Mouse (Mus musculus) hindbrain, embryonic 13.5 days (tissue): Measurements from ENCODE around the gene Edem3. TPM values are rescaled to one million over a fixed set of nuclear protein-coding genes. Genes with fewer than 3 reads are reported as not detected.

Experiments
- ATAC-seq: fragments of 200-750 bp; cut with Nextera tagmentation; 2 replicates; pipeline ENCODE4 v1.8.0; 2017; ENCODE audit warnings: moderate TSS enrichment; ENCODE audit not compliant: low FRiP score
- H3K27ac ChIP-seq: fragments of 300-500 bp; sonication (generic); 2 replicates; pipeline ENCODE4 v1.5.1; 2015; ENCODE audit warnings: inconsistent platforms, mild to moderate bottlenecking, moderate library complexity
- H3K27me3 ChIP-seq: fragments of 300-500 bp; sonication (generic); 2 replicates; pipeline ENCODE4 v1.6.1; 2015; ENCODE audit warnings: mild to moderate bottlenecking, inconsistent platforms
- H3K36me3 ChIP-seq: fragments of 300-500 bp; sonication (generic); 2 replicates; pipeline ENCODE4 v1.6.1; 2015; ENCODE audit warnings: mild to moderate bottlenecking, inconsistent platforms
- H3K4me1 ChIP-seq: fragments of 300-500 bp; sonication (generic); replicated peaks from 2 replicates; pipeline ENCODE4 v1.6.1; 2015; ENCODE audit warnings: inconsistent platforms
- H3K4me2 ChIP-seq: fragments of 300-500 bp; sonication (generic); 2 replicates; pipeline ENCODE4 v1.6.1; 2015; ENCODE audit warnings: inconsistent platforms, mild to moderate bottlenecking, moderate library complexity
- H3K4me3 ChIP-seq: fragments of 300-500 bp; sonication (generic); 2 replicates; pipeline ENCODE4 v1.5.1; 2015; ENCODE audit warnings: mild to moderate bottlenecking, inconsistent platforms
- H3K9ac ChIP-seq: fragments of 300-500 bp; sonication (generic); 2 replicates; pipeline ENCODE4 v1.6.1; 2015; ENCODE audit warnings: mild to moderate bottlenecking, inconsistent platforms
- H3K9me3 ChIP-seq: fragments of 300-500 bp; sonication (generic); 2 replicates; pipeline ENCODE4 v1.6.1; 2016; ENCODE audit warnings: inconsistent platforms
- WGBS: fragments of 180-500 bp; shearing (Covaris S2); methylation state at CpG from one replicate; pipeline ENCODE4 v1.1.7; 2015; 5-methylcytosine and 5-hydroxymethylcytosine counted together
- polyA plus RNA-seq: library from polyadenylated mRNA; unstranded; fragments of >200 nt; fragmentation: Nextera tagmentation; extraction: Ambion mirVana; gene quantifications from 2 replicates; pipeline ENCODE4 v1.2.1, GENCODE M21; 2015

Edem3 gene
- polyA plus RNA-seq, 1 experiment from 2014 or later = 17.9 TPM

DNA sequence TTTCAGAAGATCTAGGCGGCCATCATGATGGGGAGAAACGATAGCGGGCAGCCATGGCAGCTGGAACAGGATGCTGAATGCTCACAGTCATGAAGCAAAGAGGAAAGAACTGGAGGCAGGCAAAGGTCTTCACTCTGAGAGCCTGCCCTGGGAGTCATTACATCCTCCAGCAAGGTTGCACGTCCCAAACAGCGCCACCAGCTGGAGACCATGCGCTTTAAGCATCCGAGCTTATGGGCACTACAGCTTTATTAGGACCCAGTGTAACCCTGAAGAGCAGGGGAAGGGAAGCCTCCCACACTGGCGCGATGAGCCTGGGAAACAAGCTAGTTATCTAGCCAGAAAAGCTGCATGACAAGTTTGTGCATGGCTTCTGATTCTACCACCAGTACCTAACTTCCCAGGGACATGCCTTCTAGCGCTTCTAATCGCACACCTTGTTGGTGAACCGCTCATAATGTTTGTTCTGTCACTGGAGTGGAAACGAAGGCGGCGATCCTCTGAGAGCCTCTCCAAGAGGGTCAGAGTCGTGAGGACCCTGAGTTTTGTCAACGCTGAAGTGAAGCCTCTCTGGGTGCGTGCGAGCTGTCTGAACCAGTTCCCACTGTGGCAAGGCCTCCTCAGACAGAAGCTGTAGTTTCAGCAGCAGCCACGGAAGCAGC is 106.3 kb downstream of the Edem3 start:
- no peak overlapping the region for H3K27ac ChIP-seq
- no peaks in the 10 kb centered on the region for H3K4me1 ChIP-seq
- WGBS = 73% methylated on average over 20 of the region's 20 CpGs
- no peaks in the 10 kb centered on the region for H3K9me3 ChIP-seq
- no peaks in the 10 kb centered on the region for H3K27me3 ChIP-seq
- H3K9ac ChIP-seq = no peak overlapping the region
- no peak for ATAC-seq
- no peaks in the 10 kb centered on the region for H3K36me3 ChIP-seq
- H3K4me3 ChIP-seq = no peak overlapping the region
- H3K4me2 ChIP-seq = no peak overlapping the region

DNA sequence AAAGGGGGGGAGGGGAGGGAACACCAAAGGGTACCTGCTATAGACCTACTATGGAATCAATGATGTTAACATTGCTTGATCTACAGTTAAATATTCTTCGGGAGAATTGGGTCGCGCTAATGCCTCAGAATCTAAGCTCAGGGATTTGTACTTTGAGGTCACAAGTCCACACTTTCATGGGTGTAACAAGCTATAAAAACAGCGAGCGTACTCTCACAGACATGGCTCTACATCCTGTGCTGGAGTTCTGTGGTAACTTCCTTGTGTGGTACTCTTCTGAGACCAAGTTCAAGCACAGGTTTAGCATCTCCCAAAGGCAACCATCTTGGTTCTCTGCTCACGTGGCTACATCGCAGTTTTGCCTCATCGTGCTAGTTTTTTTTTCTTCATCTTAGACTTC is 106.9 kb downstream of the Edem3 start:
- no peak for ATAC-seq
- Histone ChIP-seq H3K27me3 (no peaks in the 10 kb centered on the region), H3K36me3 (no peaks in the 10 kb centered on the region), H3K9ac (no peak overlapping the region), H3K9me3 (no peaks in the 10 kb centered on the region), H3K4me3 (no peak overlapping the region), H3K4me1 (no peaks in the 10 kb centered on the region), H3K4me2 (no peak overlapping the region), H3K27ac (no peak overlapping the region)
- 95% methylated on average over 8 of the region's 8 CpGs for WGBS

DNA sequence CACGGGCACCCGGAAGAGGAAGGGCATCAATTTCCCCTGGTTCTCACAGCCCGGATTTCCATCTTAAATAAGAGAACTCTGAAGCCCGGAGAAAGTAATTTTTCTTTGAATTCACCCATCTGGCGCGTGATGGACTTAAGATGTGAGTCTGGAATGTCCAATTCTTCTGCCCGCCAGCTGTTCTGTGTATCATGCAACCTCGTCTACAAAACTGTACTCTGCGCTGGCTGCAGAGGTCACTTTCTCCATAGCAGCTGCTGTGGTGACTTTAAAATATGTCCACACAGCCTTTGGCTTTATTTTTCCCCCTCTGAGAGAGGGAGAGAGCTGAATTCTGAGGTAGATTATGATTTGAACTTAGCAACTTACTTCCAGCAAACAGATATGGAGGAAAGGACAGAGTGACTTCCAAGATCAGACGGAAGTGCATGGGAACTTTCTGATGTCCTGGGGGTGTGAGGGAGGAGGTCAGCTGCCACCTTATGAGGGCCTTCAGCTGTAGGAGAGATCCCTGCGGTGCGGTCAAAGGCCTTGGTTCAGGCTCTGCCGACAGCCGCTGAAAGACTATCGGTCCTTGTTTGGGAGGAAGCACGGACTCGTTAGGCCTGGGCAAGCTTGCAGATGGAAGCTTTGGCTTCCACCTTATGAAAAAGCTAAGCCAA is 108.1 kb downstream of the Edem3 start:
- 85% methylated on average over 17 of the region's 17 CpGs for WGBS
- H3K36me3 ChIP-seq = no peaks in the 10 kb centered on the region
- no peak for ATAC-seq
- no peaks in the 10 kb centered on the region for H3K27me3 ChIP-seq
- no peak overlapping the region for H3K4me3 ChIP-seq
- no peak overlapping the region for H3K27ac ChIP-seq
- H3K9me3 ChIP-seq = no peaks in the 10 kb centered on the region
- no peaks in the 10 kb centered on the region for H3K4me1 ChIP-seq
- H3K9ac ChIP-seq = no peak overlapping the region
- H3K4me2 ChIP-seq = no peak overlapping the region

DNA sequence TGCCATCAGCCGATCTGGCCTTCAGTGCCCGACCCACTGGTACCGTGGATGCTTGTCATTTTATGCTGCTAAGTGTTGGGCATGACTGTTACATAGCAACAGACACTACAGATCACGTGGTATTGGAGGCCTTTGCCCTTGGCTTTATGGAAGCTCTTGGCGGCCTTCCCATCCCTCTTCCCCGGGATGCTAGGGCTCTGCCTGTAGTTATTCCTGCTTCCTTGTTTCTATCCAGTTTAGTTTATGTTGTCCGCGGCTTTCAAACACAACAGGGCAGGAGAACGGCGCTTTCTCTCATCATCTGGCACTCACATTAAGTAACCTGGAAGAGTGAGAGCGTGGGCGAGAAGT is 108.6 kb downstream of the Edem3 start:
- H3K27me3 ChIP-seq = no peaks in the 10 kb centered on the region
- H3K27ac ChIP-seq = no peak overlapping the region
- H3K36me3 ChIP-seq = no peaks in the 10 kb centered on the region
- no peak overlapping the region for H3K4me3 ChIP-seq
- no peaks in the 10 kb centered on the region for H3K4me1 ChIP-seq
- H3K9ac ChIP-seq = no peak overlapping the region
- ATAC-seq = no peak
- no peak overlapping the region for H3K4me2 ChIP-seq
- WGBS = 87% methylated on average over 12 of the region's 12 CpGs
- no peaks in the 10 kb centered on the region for H3K9me3 ChIP-seq

DNA sequence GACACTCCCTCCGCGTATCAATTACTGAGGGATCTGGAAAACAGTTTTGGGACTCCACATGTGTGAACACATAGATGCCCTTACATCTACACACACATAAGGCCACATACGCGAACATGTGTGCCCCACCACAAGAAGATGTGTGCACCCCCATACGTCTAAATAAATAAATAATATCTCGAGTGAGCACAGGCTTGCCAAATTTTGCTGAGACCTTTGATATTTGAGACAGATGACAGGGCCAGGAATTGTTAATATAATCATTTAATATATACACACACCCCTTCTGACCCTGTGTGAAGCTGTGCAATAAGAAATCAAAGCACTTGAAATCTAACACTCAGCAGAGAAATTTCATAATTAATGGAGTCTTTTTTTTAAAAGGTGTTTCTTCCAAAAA is 109.2 kb downstream of the Edem3 start:
- Histone ChIP-seq H3K27ac (no peak overlapping the region), H3K36me3 (no peaks in the 10 kb centered on the region), H3K9me3 (no peaks in the 10 kb centered on the region), H3K4me2 (no peak overlapping the region), H3K4me3 (no peak overlapping the region), H3K27me3 (no peaks in the 10 kb centered on the region), H3K9ac (no peak overlapping the region), H3K4me1 (no peaks in the 10 kb centered on the region)
- 98% methylated on average over 6 of the region's 6 CpGs for WGBS
- ATAC-seq = no peak

Other genes starting within 250 kb of the Edem3 start
- gene Fam129a, start 184.2 kb upstream of the Edem3 start, polyA plus RNA-seq = 1.9 and 2.5 TPM in 2 replicates